Mouse (Mus musculus) limb, embryonic 13.5 days (tissue): ENCODE data around the gene Adar. TPM values are rescaled to one million over a fixed set of nuclear protein-coding genes. Genes with fewer than 3 reads are reported as not detected.

ENCODE experiments used
- ATAC-seq: fragments of 200-750 bp; cut with Nextera tagmentation; 2 replicates; pipeline ENCODE4 v1.8.0; 2017; ENCODE audit warnings: low read depth, moderate number of reproducible peaks, moderate TSS enrichment; ENCODE audit not compliant: low FRiP score
- H3K27ac ChIP-seq: fragments of 300-500 bp; sonication (generic); 2 replicates; pipeline ENCODE4 v1.5.1; 2015; ENCODE audit warnings: inconsistent platforms, mild to moderate bottlenecking, moderate library complexity
- H3K27me3 ChIP-seq: fragments of 300-500 bp; sonication (generic); 2 replicates; pipeline ENCODE4 v1.6.1; 2015; ENCODE audit warnings: mild to moderate bottlenecking, inconsistent platforms
- H3K36me3 ChIP-seq: fragments of 300-500 bp; sonication (generic); 2 replicates; pipeline ENCODE4 v1.6.1; 2015; ENCODE audit warnings: inconsistent platforms, mild to moderate bottlenecking, moderate library complexity
- H3K4me1 ChIP-seq: fragments of 300-500 bp; sonication (generic); 2 replicates; pipeline ENCODE4 v1.6.1; 2015; ENCODE audit warnings: inconsistent platforms
- H3K4me2 ChIP-seq: fragments of 300-500 bp; sonication (generic); replicated peaks from 2 replicates; pipeline ENCODE4 v1.6.1; 2015; ENCODE audit warnings: inconsistent platforms, mild to moderate bottlenecking, moderate library complexity
- H3K4me3 ChIP-seq: fragments of 300-500 bp; sonication (generic); 2 replicates; pipeline ENCODE4 v1.5.1; 2015; ENCODE audit warnings: moderate library complexity, mild to moderate bottlenecking, inconsistent platforms
- H3K9ac ChIP-seq: fragments of 300-500 bp; sonication (generic); 2 replicates; pipeline ENCODE4 v1.6.1; 2015; ENCODE audit warnings: mild to moderate bottlenecking, inconsistent platforms
- H3K9me3 ChIP-seq: fragments of 300-500 bp; sonication (generic); 2 replicates; pipeline ENCODE4 v1.6.1; 2016; ENCODE audit warnings: inconsistent platforms
- WGBS: fragments of 180-500 bp; shearing (Covaris S2); methylation state at CpG from one replicate; pipeline ENCODE4 v1.1.7; 2015; 5-methylcytosine and 5-hydroxymethylcytosine counted together
- polyA plus RNA-seq: library from polyadenylated mRNA; unstranded; fragments of >200 nt; fragmentation: Nextera tagmentation; extraction: Ambion mirVana; gene quantifications from 2 replicates; pipeline ENCODE4 v1.2.1, GENCODE M21; 2015

Adar gene
- polyA plus RNA-seq, 1 experiment from 2014 or later = 12.4 TPM

DNA sequence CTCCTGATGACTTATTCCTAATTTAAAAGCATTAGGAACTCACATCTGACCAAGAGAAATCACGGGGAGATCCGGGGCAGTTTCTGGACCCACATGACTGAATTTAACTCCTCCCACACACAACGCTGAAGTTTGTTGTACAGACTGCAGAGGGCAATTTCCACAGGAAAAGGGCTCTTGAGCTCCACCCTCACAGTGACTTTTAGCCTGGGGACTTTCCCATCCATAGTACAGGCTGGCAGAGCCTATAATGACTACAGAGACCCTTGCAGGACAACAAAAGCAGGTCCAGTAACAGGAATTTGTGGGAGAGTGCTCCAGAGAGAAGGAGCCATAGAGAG lies 86.7 kb downstream of the Adar start:
- 13% methylated on average over 3 of the region's 3 CpGs for WGBS
- Histone ChIP-seq H3K27ac (no peak overlapping the region), H3K4me1 (peaks cover 4% of the 10 kb centered on the region; the same call in 1 of the 2 replicates), H3K9ac (no peak overlapping the region), H3K9me3 (no peaks in the 10 kb centered on the region), H3K4me2 (no peak overlapping the region), H3K4me3 (no peak overlapping the region), H3K36me3 (no peaks in the 10 kb centered on the region), H3K27me3 (no peaks in the 10 kb centered on the region)
- no peak for ATAC-seq

GRCm38 (mm10) chr3:89802876-89803275 lies 88.1 kb downstream of the Adar start:
- no peaks in the 10 kb centered on the region for H3K27me3 ChIP-seq
- H3K4me1 ChIP-seq = peaks cover 4% of the 10 kb centered on the region; the same call in 1 of the 2 replicates
- no peak overlapping the region for H3K4me2 ChIP-seq
- H3K27ac ChIP-seq = no peak overlapping the region
- H3K4me3 ChIP-seq = no peak overlapping the region
- ATAC-seq = no peak
- no peaks in the 10 kb centered on the region for H3K36me3 ChIP-seq
- WGBS = 75% methylated on average over 15 of the region's 15 CpGs
- no peaks in the 10 kb centered on the region for H3K9me3 ChIP-seq
- H3K9ac ChIP-seq = no peak overlapping the region

Other genes starting within 250 kb of the Adar start
- gene Kcnn3, start 194.9 kb upstream of the Adar start, polyA plus RNA-seq = 3.5 and 3.6 TPM in 2 replicates
- gene Chrnb2, start 49.6 kb downstream of the Adar start, polyA plus RNA-seq = 0.43 and 0.63 TPM in 2 replicates
- 11.3 and 11.5 TPM in 2 replicates for gene Ube2q1, start 58.6 kb downstream of the Adar start, polyA plus RNA-seq
- 3.1 and 3.6 TPM in 2 replicates for gene She, start 116.3 kb downstream of the Adar start, polyA plus RNA-seq
- gene Il6ra, start 198.2 kb downstream of the Adar start, polyA plus RNA-seq = 0.96 and 1.2 TPM in 2 replicates
- 15.2 and 17.7 TPM in 2 replicates for gene Atp8b2, start 248.5 kb downstream of the Adar start, polyA plus RNA-seq